Mouse (Mus musculus) monocyte, adult 5-6 weeks (primary cell): ENCODE measurements around the gene Zkscan16. TPM values are rescaled to one million over a fixed set of nuclear protein-coding genes. Genes with fewer than 3 reads are reported as not detected.
A peak's percentile ranks its signal among the peaks of the same experiment; 100 is the strongest.

ENCODE experiments used
- ATAC-seq: fragments of 153-309, 156-312 bp; replicated peaks from 2 replicates; pipeline ENCODE4 v1.8.0; 2017; ENCODE audit warnings: mild to moderate bottlenecking; ENCODE audit not compliant: low TSS enrichment, insufficient number of reproducible peaks, severe bottlenecking, poor library complexity, low FRiP score
- total RNA-seq: library from RNA; stranded (forward); fragments of 200-1000, 200-491, 200-594 nt; gene quantifications from 3 replicates; pipeline ENCODE4 v1.2.3, GENCODE M21; 2017

Zkscan16 gene
- 0.29 TPM in 1 of 3 replicates, not detected in the others for total RNA-seq

- no peak for ATAC-seq
Measured at GRCm38 (mm10) chr4:58943420-58944205, at the start of gene Zkscan16. Gene Zkscan16 (plus strand): TSS chr4:58943628.

- no peak for ATAC-seq
Measured at GRCm38 (mm10) chr4:58894399-58894798, 49.0 kb upstream of the Zkscan16 start.

GRCm38 (mm10) chr4:58897436-58897835, 46.0 kb upstream of the Zkscan16 start:
- no peak for ATAC-seq

GRCm38 (mm10) chr4:58898318-58898717, 45.1 kb upstream of the Zkscan16 start:
- no peak for ATAC-seq

GRCm38 (mm10) chr4:58907453-58907852, 36.0 kb upstream of the Zkscan16 start:
- no peak for ATAC-seq

GRCm38 (mm10) chr4:58910175-58911068, 33.0 kb upstream of the Zkscan16 start:
- ATAC-seq, result no peak

GRCm38 (mm10) chr4:58911069-58911830, 32.2 kb upstream of the Zkscan16 start:
- ATAC-seq, result no peak; the same call in 1 of the 2 replicates

GRCm38 (mm10) chr4:58911831-58912628, 31.4 kb upstream of the Zkscan16 start:
- peak; percentile 18; the same call in 1 of the 2 replicates for ATAC-seq

GRCm38 (mm10) chr4:58912629-58913335, 30.6 kb upstream of the Zkscan16 start, which contains the start of gene Ecpas:
Gene Ecpas (minus strand): TSS chr4:58912749.
- peak; percentile 37 for ATAC-seq

- peak; percentile 46; the same call in 1 of the 2 replicates for ATAC-seq
Measured at GRCm38 (mm10) chr4:58913336-58914026, 29.9 kb upstream of the Zkscan16 start.

GRCm38 (mm10) chr4:58915081-58915826, 28.2 kb upstream of the Zkscan16 start:
- ATAC-seq, result no peak

GRCm38 (mm10) chr4:58923933-58924332, 19.5 kb upstream of the Zkscan16 start:
- ATAC-seq, result no peak

- ATAC-seq, result no peak
Measured at GRCm38 (mm10) chr4:58925664-58926063, 17.8 kb upstream of the Zkscan16 start.

GRCm38 (mm10) chr4:58926120-58926519, 17.3 kb upstream of the Zkscan16 start:
- no peak for ATAC-seq

- ATAC-seq, result no peak
Measured at GRCm38 (mm10) chr4:58927661-58928060, 15.8 kb upstream of the Zkscan16 start.

- ATAC-seq, result no peak
Measured at GRCm38 (mm10) chr4:58932541-58932940, 10.9 kb upstream of the Zkscan16 start.
